Mouse (Mus musculus) cerebellum, adult 9-11 months (tissue): ENCODE data around the gene Trabd.

Experiments
- DNase-seq: peaks from one replicate; pipeline ENCODE4 v3.0.0; 2022

The Trabd gene

GRCm38 (mm10) chr15:89074613-89075477 is at the start of gene Trabd:
Gene Trabd, plus strand, starts transcription at chr15:89075124.
- peak; percentile 60 for DNase-seq

- DNase-seq, result no peak
These were observed 30.5 kb upstream of the Trabd start for GRCm38 (mm10) chr15:89044381-89044780.

- no peak for DNase-seq
These were observed 28.6 kb upstream of the Trabd start for GRCm38 (mm10) chr15:89046356-89046755.

DNA sequence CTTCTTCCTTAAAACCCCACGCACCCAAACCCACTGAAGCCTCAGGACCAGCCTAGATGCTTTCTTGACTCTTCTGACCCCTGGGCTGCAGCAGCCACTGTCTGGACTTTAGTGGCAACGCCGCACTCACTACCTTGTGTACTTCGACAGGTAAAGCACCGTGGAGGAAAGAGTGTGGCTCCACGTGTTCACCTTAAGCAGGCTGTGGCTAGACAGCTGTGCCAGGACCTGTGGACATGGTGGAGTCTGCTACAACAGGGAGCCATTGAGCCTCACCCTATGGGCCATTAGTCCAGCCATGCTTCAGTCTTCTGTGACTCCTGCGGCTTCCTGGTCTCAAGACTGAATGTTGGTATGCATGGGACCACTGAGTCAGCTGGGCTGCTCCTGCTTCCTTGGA is 20.3 kb upstream of the Trabd start:
- no peak for DNase-seq

DNA sequence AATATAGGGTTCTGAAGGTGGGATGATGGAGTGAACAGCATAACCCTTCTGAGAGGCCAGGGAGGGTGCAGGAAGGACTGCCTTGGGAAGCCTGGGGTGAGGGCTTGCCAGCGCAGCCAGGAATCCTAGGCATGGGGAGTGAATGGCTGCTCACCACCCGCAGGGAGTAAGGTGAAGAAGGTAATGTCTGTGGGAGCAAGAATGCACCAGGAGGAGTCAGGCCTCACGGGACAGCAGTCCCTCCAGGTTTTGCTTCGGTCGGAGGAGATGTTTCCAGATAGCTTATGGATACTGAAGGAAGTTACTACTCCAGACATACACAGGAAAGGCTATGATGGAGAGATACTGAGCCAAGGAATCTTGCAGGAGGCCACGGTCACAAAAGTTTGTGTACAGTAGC is 16.2 kb upstream of the Trabd start:
- peak; percentile 58 for DNase-seq

DNA sequence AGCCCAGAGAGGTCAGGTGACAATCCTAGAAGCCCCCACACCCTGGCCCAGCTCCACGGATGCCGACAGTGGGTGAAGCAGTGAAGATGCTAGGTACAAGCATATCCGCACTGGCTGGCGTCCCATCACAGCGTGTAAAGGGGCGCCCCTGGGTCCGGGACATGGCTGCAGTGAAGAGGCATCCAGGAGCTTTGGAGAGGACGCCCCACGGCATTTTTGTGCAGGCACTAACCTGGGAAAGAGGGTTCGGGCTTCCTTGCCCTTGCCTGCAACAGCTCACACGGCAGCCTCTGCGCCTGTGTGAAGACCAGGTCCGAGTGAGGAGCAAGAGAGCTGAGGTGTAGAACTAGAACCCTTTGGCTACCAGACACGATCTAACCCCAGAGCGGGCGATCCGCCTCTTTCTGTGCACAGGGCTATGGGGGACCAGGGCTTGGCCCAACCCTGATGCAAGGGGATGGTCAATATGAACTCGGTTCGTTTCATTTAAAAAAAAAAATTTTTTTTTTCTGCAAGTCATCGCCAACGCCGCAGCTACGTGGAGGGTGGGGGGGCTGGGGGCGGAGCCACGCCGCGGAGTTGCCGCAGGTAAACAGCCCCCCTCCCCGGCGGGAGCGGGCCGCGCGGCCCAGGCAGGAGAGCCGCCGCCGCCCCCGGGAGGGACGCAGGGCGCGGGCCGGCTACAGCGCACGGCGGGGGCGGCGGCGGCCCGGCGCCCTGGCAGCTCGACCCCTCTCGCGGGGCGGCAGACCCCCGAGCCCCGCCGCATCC is 15.6 kb upstream of the Trabd start, which contains the start of gene Panx2:
TSS of gene Panx2 (plus strand) at position 574 of the 771 bp plus-strand sequence.
- peak; percentile 82 for DNase-seq

DNA sequence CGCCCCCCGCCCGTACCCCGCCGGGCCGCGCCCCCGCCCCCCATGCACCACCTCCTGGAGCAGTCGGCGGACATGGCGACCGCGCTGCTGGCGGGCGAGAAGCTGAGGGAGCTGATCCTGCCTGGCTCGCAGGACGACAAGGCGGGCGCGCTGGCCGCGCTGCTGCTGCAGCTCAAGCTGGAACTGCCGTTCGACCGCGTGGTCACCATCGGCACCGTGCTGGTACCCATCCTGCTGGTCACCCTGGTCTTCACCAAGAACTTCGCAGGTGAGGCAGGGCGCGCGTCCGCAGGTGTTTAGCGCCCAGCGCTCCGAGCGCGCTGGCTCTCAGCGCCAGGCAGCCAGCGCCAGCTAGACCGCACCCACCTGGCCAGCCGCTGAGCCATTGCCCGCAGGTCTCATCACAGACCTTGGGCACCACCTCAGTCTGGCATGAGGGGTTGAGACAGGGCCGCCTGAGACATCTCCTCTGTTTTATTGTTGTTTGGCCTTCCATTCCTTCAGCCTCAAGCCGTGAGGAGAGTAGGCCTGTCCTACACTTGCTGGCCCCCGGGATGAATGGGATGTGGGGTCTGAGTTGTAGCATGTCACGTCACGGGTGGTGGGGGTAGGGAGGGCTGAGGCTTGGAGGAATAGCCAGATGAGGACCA is 14.8 kb upstream of the Trabd start:
- peak; percentile 80 for DNase-seq

- DNase-seq, result peak; percentile 57
These were observed 14.0 kb upstream of the Trabd start for GRCm38 (mm10) chr15:89060811-89061460.

GRCm38 (mm10) chr15:89061761-89062517 is 13.0 kb upstream of the Trabd start:
- peak; percentile 49 for DNase-seq

DNA sequence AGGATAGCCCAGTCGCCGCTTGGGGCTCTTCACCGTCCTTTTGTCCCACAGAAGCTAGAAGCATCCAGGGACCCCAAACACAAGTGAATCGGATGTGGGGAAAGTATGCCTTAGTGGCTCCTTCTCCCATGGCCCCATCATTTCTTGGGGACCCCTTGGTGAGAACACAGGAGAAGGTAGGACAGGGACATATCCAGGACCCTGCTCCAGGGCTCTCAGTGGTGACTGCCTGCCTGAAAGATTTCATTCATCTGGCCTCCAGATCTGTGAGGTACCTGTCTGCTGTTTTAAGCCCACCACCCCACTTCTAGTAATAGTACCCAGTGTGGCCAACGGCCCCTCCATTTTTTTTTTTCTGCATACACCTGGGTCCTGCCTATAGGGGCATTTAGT is 12.4 kb upstream of the Trabd start:
- no peak for DNase-seq

GRCm38 (mm10) chr15:89063001-89063400 is 11.9 kb upstream of the Trabd start:
- DNase-seq, result peak; percentile 66

- peak; percentile 91 for DNase-seq
These were observed 11.4 kb upstream of the Trabd start for GRCm38 (mm10) chr15:89063536-89063935.

- peak; percentile 62 for DNase-seq
These were observed 10.0 kb upstream of the Trabd start for GRCm38 (mm10) chr15:89064891-89065290.

DNA sequence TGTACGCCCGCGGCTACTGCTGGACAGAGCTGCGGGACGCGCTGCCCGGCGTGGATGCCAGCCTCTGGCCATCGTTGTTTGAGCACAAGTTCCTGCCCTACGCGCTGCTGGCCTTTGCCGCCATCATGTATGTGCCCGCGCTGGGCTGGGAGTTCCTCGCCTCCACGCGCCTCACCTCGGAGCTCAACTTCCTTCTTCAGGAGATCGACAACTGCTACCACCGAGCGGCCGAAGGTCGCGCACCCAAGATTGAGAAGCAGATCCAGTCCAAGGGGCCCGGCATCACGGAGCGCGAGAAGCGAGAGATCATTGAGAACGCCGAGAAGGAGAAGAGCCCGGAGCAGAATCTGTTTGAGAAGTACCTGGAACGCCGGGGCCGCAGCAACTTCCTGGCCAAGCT is 7.3 kb upstream of the Trabd start:
- no peak for DNase-seq

DNA sequence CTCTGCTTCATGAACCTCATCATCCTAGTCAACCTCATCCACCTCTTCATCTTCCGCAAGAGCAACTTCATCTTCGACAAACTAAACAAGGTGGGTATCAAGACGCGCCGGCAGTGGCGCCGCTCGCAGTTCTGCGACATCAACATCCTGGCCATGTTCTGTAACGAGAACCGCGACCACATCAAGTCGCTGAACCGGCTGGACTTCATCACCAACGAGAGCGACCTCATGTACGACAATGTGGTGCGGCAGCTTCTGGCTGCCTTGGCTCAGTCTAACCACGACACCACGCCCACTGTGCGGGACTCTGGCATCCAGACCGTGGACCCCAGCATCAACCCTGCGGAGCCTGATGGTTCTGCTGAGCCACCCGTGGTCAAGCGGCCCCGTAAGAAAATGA is 6.7 kb upstream of the Trabd start:
- no peak for DNase-seq

DNA sequence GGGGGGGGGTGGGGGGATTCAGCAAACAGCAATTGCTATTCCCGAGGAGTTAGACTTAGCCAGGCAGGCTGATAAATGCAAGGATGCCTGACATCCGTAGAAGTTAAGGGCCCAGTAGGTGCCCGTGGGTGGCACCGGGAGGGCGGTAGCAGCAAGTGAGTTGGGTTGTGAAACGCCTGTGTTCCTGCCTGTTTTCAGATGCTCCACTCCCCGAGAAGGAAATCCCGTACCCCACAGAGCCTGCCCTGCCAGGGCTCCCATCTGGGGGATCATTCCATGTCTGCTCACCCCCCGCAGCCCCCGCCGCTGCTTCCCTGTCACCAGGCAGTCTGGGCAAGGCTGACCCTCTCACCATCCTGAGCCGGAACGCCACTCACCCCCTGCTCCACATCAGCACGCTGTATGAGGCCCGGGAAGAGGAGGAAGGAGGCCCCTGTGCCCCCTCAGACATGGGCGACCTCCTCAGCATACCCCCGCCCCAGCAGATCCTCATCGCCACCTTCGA is 5.5 kb upstream of the Trabd start:
- DNase-seq, result peak; percentile 42

- DNase-seq, result peak; percentile 53
These were observed 4.3 kb upstream of the Trabd start for GRCm38 (mm10) chr15:89070606-89071005.

DNA sequence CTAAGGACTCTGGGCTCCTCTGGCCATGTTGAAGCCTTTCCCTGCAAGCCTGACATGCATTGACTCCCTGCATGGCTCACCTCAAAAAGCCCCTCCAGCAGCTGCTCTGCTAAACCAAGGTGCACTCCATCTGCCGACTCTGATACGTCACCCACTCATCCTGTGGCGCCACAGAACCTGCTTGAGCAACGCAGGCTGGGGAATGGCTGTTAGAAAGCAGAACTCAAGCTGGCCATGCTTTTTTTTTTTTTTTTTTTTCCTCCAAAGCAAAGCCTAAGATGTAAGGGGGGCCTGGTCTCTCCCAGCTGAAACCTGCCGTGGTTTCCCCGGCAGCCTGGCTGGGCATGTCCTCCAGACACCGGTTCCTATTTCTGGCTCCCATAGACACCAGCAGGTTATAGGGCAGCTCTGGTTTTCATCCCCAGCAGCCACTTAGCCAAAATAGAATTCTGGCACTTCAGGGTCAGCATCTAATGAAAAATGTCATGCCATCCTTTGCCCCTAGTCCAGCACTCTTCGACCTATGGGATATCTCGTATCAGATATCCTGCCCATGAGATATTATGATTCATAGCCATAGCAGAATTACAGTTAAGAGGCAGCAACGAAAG is 826 bp upstream of the Trabd start:
- no peak for DNase-seq

- DNase-seq, result peak; percentile 92
These were observed 689 bp downstream of the Trabd start for GRCm38 (mm10) chr15:89075478-89076147.

- peak; percentile 87 for DNase-seq
These were observed 1.3 kb downstream of the Trabd start for GRCm38 (mm10) chr15:89076156-89076731.
